Mouse (Mus musculus) megakaryocyte, embryonic 14.5 days (primary cell): Measurements from ENCODE around the gene Scube2. TPM values are rescaled to one million over a fixed set of nuclear protein-coding genes. Genes with fewer than 3 reads are reported as not detected.

Experiments used
- H3K27me3 ChIP-seq: replicated peaks from 2 replicates; pipeline ENCODE3; 2012; ENCODE audit warnings: inconsistent platforms
- H3K36me3 ChIP-seq: replicated peaks from 2 replicates; pipeline ENCODE3; 2012; ENCODE audit warnings: low read length, inconsistent platforms, mixed read lengths
- H3K4me1 ChIP-seq: 2 replicates; pipeline ENCODE4 v1.6.1; 2012; ENCODE audit warnings: inconsistent platforms
- H3K4me3 ChIP-seq: replicated peaks from 2 replicates; pipeline ENCODE3; 2012; ENCODE audit warnings: moderate library complexity, mild to moderate bottlenecking, inconsistent platforms
- H3K9me3 ChIP-seq: 2 replicates; pipeline ENCODE4 v1.6.1; 2012; ENCODE audit warnings: inconsistent platforms
- FLI1 ChIP-seq: IDR thresholded peaks from 2 replicates; pipeline ENCODE4 v1.6.1; 2012; ENCODE audit warnings: low read length, inconsistent platforms, mixed read lengths
- GATA1 ChIP-seq: IDR thresholded peaks from 3 replicates; pipeline ENCODE4 v1.6.1; 2012; ENCODE audit warnings: mixed read lengths, low read length, inconsistent platforms, borderline replicate concordance
- polyA plus RNA-seq: library from polyadenylated mRNA; stranded (reverse); fragments of >175 nt; gene quantifications from 2 replicates; pipeline ENCODE4 v1.2.3, GENCODE M21; 2012; ENCODE audit warnings: low replicate concordance; ENCODE audit not compliant: insufficient read depth

Gene Scube2
- polyA plus RNA-seq, 1 experiment: not detected

GRCm38 (mm10) chr7:109860162-109860561, 5.3 kb downstream of the Scube2 start:
- Histone ChIP-seq H3K27me3 (peaks cover 79% of the 10 kb centered on the region), H3K4me3 (no peak overlapping the region), H3K36me3 (no peaks in the 10 kb centered on the region), H3K4me1 (peaks cover 14% of the 10 kb centered on the region), H3K9me3 (no peaks in the 10 kb centered on the region)
- TF ChIP-seq FLI1: no peak
- no peak for TF ChIP-seq GATA1

- no peaks in the 10 kb centered on the region for H3K36me3 ChIP-seq
- H3K4me3 ChIP-seq: peak overlapping the region; percentile 2
- no peaks in the 10 kb centered on the region for H3K9me3 ChIP-seq
- H3K27me3 ChIP-seq: peaks cover 76% of the 10 kb centered on the region
- peaks cover 20% of the 10 kb centered on the region for H3K4me1 ChIP-seq
- TF ChIP-seq GATA1: no peak
- no peak for TF ChIP-seq FLI1
These were observed 6.1 kb downstream of the Scube2 start for GRCm38 (mm10) chr7:109859354-109859753.

- Histone ChIP-seq H3K4me3 (no peak overlapping the region), H3K36me3 (no peaks in the 10 kb centered on the region), H3K9me3 (no peaks in the 10 kb centered on the region), H3K27me3 (peaks cover 78% of the 10 kb centered on the region), H3K4me1 (peaks cover 29% of the 10 kb centered on the region)
- TF ChIP-seq GATA1 (no peak), FLI1 (no peak)
These were observed 12.7 kb downstream of the Scube2 start for GRCm38 (mm10) chr7:109852752-109853212.

DNA sequence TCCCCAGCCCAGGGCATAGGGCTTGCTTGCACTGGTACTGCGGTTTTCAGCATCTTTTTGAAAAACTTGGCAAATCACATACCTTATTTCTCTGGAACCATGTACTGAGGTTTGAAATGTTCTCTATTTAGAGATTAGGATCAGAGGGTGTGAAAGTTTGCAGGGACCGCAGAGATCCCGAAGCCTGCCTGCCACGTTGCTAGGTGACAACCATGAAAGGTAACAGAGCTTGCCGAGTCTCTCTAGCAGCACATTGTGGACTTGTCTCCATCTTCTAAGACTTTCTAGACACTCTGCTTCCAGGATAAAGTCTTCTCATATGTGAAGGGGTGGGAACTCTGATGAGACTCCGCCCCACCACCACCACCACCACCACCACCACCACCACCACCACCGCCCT, 13.5 kb downstream of the Scube2 start:
- H3K36me3 ChIP-seq: no peaks in the 10 kb centered on the region
- H3K4me3 ChIP-seq: no peak overlapping the region
- peaks cover 71% of the 10 kb centered on the region for H3K27me3 ChIP-seq
- no peaks in the 10 kb centered on the region for H3K9me3 ChIP-seq
- H3K4me1 ChIP-seq: peaks cover 29% of the 10 kb centered on the region
- TF ChIP-seq FLI1 (no peak), GATA1 (no peak)

DNA sequence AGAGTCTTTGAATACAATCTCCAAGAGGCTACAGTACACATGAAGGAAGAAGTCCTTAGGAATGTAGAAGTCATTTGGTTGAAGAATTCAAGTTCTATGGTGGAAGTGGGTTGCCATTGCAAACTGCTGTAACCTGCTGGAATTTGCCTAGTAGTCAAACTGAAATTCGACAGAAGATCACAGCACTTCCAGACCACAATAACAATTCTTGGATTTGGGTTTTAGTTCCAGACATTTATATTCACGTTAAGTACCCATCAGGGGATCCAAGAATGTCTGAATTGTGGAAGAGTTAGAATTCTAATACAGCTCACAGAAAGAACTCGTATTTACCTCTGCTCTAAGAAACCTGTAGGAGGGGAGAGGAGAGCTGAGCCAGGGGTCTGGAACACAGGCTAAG, 14.9 kb downstream of the Scube2 start:
- TF ChIP-seq GATA1 (no peak), FLI1 (no peak)
- no peaks in the 10 kb centered on the region for H3K36me3 ChIP-seq
- H3K27me3 ChIP-seq: peaks cover 61% of the 10 kb centered on the region
- H3K4me3 ChIP-seq: no peak overlapping the region
- H3K4me1 ChIP-seq: peaks cover 26% of the 10 kb centered on the region
- H3K9me3 ChIP-seq: no peaks in the 10 kb centered on the region

GRCm38 (mm10) chr7:109849750-109850434, 15.6 kb downstream of the Scube2 start:
- Histone ChIP-seq H3K36me3 (no peaks in the 10 kb centered on the region), H3K4me3 (no peak overlapping the region), H3K27me3 (peaks cover 60% of the 10 kb centered on the region), H3K4me1 (peaks cover 20% of the 10 kb centered on the region), H3K9me3 (0 out of 2 replicates have a peak, but pooled peaks cover under 1% of the 10 kb centered on the region)
- TF ChIP-seq GATA1 (no peak), FLI1 (no peak)

GRCm38 (mm10) chr7:109848867-109849733, 16.4 kb downstream of the Scube2 start:
- peaks cover 12% of the 10 kb centered on the region for H3K4me1 ChIP-seq
- H3K36me3 ChIP-seq: no peaks in the 10 kb centered on the region
- 0 out of 2 replicates have a peak, but pooled peaks cover 2% of the 10 kb centered on the region for H3K9me3 ChIP-seq
- no peak for TF ChIP-seq FLI1
- TF ChIP-seq GATA1: no peak
- peaks cover 53% of the 10 kb centered on the region for H3K27me3 ChIP-seq
- no peak overlapping the region for H3K4me3 ChIP-seq

DNA sequence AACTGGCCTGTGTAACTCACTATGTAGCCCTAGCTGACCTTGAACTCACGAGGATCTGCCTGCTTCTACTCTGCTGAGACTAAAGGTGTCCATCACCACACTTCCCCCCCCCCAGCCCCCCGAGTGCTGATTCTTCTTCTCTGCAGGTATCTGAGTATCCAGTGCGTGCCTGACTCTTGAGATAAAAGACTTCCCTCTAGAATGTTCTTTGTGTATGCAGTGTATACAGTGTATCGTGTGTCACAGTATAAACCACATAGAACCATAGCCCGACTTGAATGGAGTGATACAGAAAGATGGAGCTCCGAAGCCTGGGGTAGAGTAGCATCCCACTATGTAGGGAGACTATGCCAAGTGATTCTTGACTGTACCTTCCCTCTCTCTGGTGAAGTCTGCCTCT, 21.4 kb downstream of the Scube2 start:
- Histone ChIP-seq H3K4me3 (no peak overlapping the region), H3K27me3 (peaks cover 38% of the 10 kb centered on the region), H3K36me3 (no peaks in the 10 kb centered on the region), H3K9me3 (0 out of 2 replicates have a peak, but pooled peaks cover 2% of the 10 kb centered on the region), H3K4me1 (no peaks in the 10 kb centered on the region)
- TF ChIP-seq GATA1: no peak
- TF ChIP-seq FLI1: no peak

GRCm38 (mm10) chr7:109841618-109842418, 23.7 kb downstream of the Scube2 start:
- Histone ChIP-seq H3K9me3 (0 out of 2 replicates have a peak, but pooled peaks cover 2% of the 10 kb centered on the region), H3K36me3 (no peaks in the 10 kb centered on the region), H3K27me3 (peaks cover 38% of the 10 kb centered on the region), H3K4me1 (no peaks in the 10 kb centered on the region), H3K4me3 (no peak overlapping the region)
- TF ChIP-seq GATA1 (no peak), FLI1 (no peak)
